Mouse (Mus musculus) hindbrain, embryonic 16.5 days (tissue): Measurements from ENCODE around the gene Cdca7l. TPM values are rescaled to one million over a fixed set of nuclear protein-coding genes. Genes with fewer than 3 reads are reported as not detected.

Source experiments
- ATAC-seq: fragments of 200-750 bp; cut with Nextera tagmentation; 2 replicates; pipeline ENCODE4 v1.8.0; 2017; ENCODE audit warnings: moderate TSS enrichment, moderate library complexity
- H3K27ac ChIP-seq: fragments of 300-500 bp; sonication (generic); 2 replicates; pipeline ENCODE4 v1.5.1; 2014; ENCODE audit warnings: low read depth, mild to moderate bottlenecking, control low read depth, low read length, moderate library complexity
- H3K27me3 ChIP-seq: fragments of 300-500 bp; sonication (generic); replicated peaks from 2 replicates; pipeline ENCODE4 v1.6.1; 2014; ENCODE audit warnings: low read length; ENCODE audit not compliant: control insufficient read depth, insufficient read depth
- H3K36me3 ChIP-seq: fragments of 300-500 bp; sonication (generic); 2 replicates; pipeline ENCODE4 v1.6.1; 2014; ENCODE audit warnings: mild to moderate bottlenecking, low read length, moderate library complexity, mixed read lengths; ENCODE audit not compliant: control insufficient read depth, insufficient read depth
- H3K4me1 ChIP-seq: fragments of 300-500 bp; sonication (generic); 2 replicates; pipeline ENCODE4 v1.6.1; 2014; ENCODE audit warnings: low read depth, low read length; ENCODE audit not compliant: control insufficient read depth, insufficient read depth
- H3K4me2 ChIP-seq: fragments of 300-500 bp; sonication (generic); 2 replicates; pipeline ENCODE4 v1.6.1; 2014; ENCODE audit warnings: mild to moderate bottlenecking, low read length, control low read depth, moderate library complexity
- H3K4me3 ChIP-seq: fragments of 300-500 bp; sonication (generic); 2 replicates; pipeline ENCODE4 v1.5.1; 2014; ENCODE audit warnings: mild to moderate bottlenecking, low read length, control low read depth, moderate library complexity
- H3K9ac ChIP-seq: fragments of 300-500 bp; sonication (generic); 2 replicates; pipeline ENCODE4 v1.6.1; 2014; ENCODE audit warnings: low read depth, mild to moderate bottlenecking, control low read depth, low read length, moderate library complexity
- H3K9me3 ChIP-seq: fragments of 300-500 bp; sonication (generic); 2 replicates; pipeline ENCODE4 v1.6.1; 2014; ENCODE audit warnings: mild to moderate bottlenecking, low read length, moderate library complexity; ENCODE audit not compliant: control insufficient read depth
- WGBS: fragments of 180-500 bp; shearing (Covaris S2); extraction: QIAGEN DNeasy Blood & Tissue Kit; methylation state at CpG from one replicate; pipeline ENCODE4 v1.1.7; 2014; 5-methylcytosine and 5-hydroxymethylcytosine counted together
- polyA plus RNA-seq: library from polyadenylated mRNA; unstranded; fragments of >200 nt; fragmentation: Nextera tagmentation; extraction: Ambion mirVana; gene quantifications from 2 replicates; pipeline ENCODE4 v1.2.1, GENCODE M21; 2015

The Cdca7l gene
- polyA plus RNA-seq, 1 experiment from 2014 or later = 5.3 TPM

DNA sequence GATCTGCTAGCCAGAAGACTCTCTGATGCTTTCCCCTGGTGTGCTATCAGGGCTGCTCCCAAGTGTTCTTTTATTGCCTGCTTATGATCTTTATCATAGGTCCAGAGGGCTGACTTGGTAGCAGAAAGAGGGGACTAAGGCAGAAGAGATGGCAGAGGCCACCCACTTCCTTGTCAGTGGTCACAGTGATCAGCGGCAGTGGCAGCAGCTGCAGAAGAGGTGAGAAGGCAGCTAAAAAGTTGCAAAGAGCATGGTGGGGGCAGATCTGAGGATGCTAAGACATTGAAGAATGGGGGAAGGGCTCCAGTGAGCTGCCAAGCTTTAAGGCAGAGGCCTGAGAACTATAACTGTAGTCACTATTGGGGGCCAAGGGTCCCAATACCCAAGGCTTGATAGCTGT is 17.3 kb downstream of the Cdca7l start:
- no peak overlapping the region for H3K4me2 ChIP-seq
- no peak overlapping the region for H3K27ac ChIP-seq
- no peak overlapping the region for H3K9ac ChIP-seq
- H3K36me3 ChIP-seq = no peaks in the 10 kb centered on the region
- H3K4me3 ChIP-seq = no peak overlapping the region
- no peaks in the 10 kb centered on the region for H3K4me1 ChIP-seq
- WGBS = 86% methylated on average over 1 of the region's 1 CpGs
- H3K27me3 ChIP-seq = no peaks in the 10 kb centered on the region; the same call in 1 of the 2 replicates
- ATAC-seq = no peak
- no peaks in the 10 kb centered on the region for H3K9me3 ChIP-seq

GRCm38 (mm10) chr12:117828350-117828749 is 24.3 kb downstream of the Cdca7l start:
- no peak overlapping the region for H3K27ac ChIP-seq
- 89% methylated on average over 3 of the region's 3 CpGs for WGBS

GRCm38 (mm10) chr12:117831351-117831961 is 27.4 kb downstream of the Cdca7l start:
- Histone ChIP-seq H3K4me1 (no peaks in the 10 kb centered on the region), H3K4me3 (no peak overlapping the region), H3K9me3 (no peaks in the 10 kb centered on the region), H3K4me2 (no peak overlapping the region), H3K27me3 (peaks cover 4% of the 10 kb centered on the region; the same call in 1 of the 2 replicates), H3K27ac (no peak overlapping the region), H3K36me3 (no peaks in the 10 kb centered on the region), H3K9ac (no peak overlapping the region)
- 83% methylated on average over 8 of the region's 8 CpGs for WGBS
- no peak for ATAC-seq

More at GRCm38 (mm10) chr12:117828350-117828749, 24.3 kb downstream of the Cdca7l start:
- Histone ChIP-seq H3K36me3 (no peaks in the 10 kb centered on the region), H3K4me3 (no peak overlapping the region), H3K9me3 (no peaks in the 10 kb centered on the region), H3K27me3 (no peaks in the 10 kb centered on the region), H3K9ac (no peak overlapping the region), H3K4me1 (no peaks in the 10 kb centered on the region), H3K4me2 (no peak overlapping the region)
- ATAC-seq = no peak

GRCm38 (mm10) chr12:117832190-117832589 is 28.1 kb downstream of the Cdca7l start:
- Histone ChIP-seq H3K9me3 (no peaks in the 10 kb centered on the region), H3K4me2 (no peak overlapping the region), H3K4me1 (no peaks in the 10 kb centered on the region), H3K27ac (no peak overlapping the region), H3K9ac (no peak overlapping the region), H3K27me3 (peaks cover 5% of the 10 kb centered on the region; the same call in 1 of the 2 replicates), H3K4me3 (no peak overlapping the region), H3K36me3 (no peaks in the 10 kb centered on the region)
- ATAC-seq = no peak
- WGBS = 51% methylated on average over 5 of the region's 5 CpGs

- no peak overlapping the region for H3K4me2 ChIP-seq
- H3K4me1 ChIP-seq = no peaks in the 10 kb centered on the region
- no peak for ATAC-seq
- H3K4me3 ChIP-seq = no peak overlapping the region
- peaks cover 5% of the 10 kb centered on the region; the same call in 1 of the 2 replicates for H3K27me3 ChIP-seq
- no peak overlapping the region for H3K9ac ChIP-seq
- H3K9me3 ChIP-seq = no peaks in the 10 kb centered on the region
- WGBS = 74% methylated on average over 2 of the region's 2 CpGs
- no peaks in the 10 kb centered on the region for H3K36me3 ChIP-seq
- H3K27ac ChIP-seq = no peak overlapping the region
These were observed 30.6 kb downstream of the Cdca7l start for GRCm38 (mm10) chr12:117834652-117835051.

DNA sequence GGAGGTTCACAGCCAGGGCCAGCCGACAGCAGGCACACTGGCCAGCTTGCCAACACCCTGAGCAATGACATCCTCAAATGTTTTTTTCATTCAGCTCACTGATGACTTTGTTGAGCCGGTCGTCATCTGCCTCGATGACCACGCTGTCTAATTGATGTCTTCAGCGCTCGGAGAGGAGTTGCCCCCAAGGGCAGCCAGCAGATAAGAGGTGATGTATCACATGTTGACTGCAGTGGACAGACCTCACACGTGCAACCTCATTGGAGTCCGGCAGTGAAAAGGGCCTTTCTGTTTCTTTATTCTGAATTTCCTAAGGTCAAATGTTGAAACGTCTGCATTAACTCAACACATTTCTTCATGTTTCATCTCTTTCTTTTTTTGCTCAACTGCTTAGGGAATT is 31.3 kb downstream of the Cdca7l start:
- Histone ChIP-seq H3K27ac (no peak overlapping the region), H3K27me3 (peaks cover 5% of the 10 kb centered on the region; the same call in 1 of the 2 replicates), H3K4me2 (no peak overlapping the region), H3K4me1 (no peaks in the 10 kb centered on the region), H3K4me3 (no peak overlapping the region), H3K9ac (no peak overlapping the region), H3K36me3 (no peaks in the 10 kb centered on the region), H3K9me3 (no peaks in the 10 kb centered on the region)
- WGBS = 44% methylated on average over 10 of the region's 10 CpGs
- no peak for ATAC-seq

DNA sequence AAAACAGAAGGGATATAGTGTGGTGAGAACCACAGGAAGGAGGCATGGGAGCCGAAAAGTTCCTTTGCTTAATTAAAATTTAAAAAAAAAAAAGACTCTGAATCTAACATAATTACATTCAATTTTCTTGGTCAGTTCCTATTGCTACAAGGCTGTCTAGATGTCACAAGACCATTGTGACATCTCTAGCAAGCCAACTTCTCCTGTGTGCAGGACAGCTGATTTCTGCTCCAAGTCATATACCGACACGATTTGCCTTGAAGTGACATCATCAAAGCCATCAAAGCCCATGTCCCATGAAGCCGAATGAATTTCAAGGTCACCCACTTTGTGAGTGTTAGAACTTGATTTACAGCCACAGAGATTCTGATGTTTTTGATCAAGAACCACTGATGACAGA is 33.3 kb downstream of the Cdca7l start:
- Histone ChIP-seq H3K9ac (no peak overlapping the region), H3K9me3 (no peaks in the 10 kb centered on the region), H3K4me1 (no peaks in the 10 kb centered on the region), H3K27me3 (peaks cover 5% of the 10 kb centered on the region; the same call in 1 of the 2 replicates), H3K4me3 (no peak overlapping the region), H3K27ac (no peak overlapping the region), H3K36me3 (no peaks in the 10 kb centered on the region), H3K4me2 (no peak overlapping the region)
- WGBS = 89% methylated on average over 4 of the region's 4 CpGs
- no peak for ATAC-seq

GRCm38 (mm10) chr12:117840705-117841104 is 36.6 kb downstream of the Cdca7l start:
- Histone ChIP-seq H3K4me1 (peaks cover 2% of the 10 kb centered on the region; the same call in 1 of the 2 replicates), H3K36me3 (no peaks in the 10 kb centered on the region), H3K9ac (no peak overlapping the region), H3K27ac (no peak overlapping the region), H3K27me3 (peaks cover 7% of the 10 kb centered on the region; the same call in 1 of the 2 replicates), H3K4me3 (no peak overlapping the region), H3K4me2 (no peak overlapping the region), H3K9me3 (no peaks in the 10 kb centered on the region)
- ATAC-seq = no peak
- WGBS = 91% methylated on average over 1 of the region's 1 CpGs

DNA sequence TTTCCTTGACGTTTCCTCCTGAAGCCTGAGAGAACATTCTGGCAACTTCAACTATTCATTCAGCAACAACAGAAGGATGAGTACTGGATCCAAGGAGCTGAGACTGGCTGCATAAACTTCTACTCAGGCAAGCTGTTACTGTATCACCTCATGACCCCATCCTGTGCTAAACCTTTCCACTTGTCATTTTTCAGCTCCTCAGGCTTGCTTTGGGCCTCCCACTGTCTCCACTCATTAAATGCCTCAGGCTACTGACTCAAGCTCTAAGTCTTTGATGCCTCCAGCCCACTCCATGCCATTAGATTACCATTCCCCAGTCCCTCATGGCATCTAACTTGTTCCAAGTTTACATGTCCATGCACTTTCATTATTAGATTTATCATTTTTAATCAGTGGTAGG is 38.6 kb downstream of the Cdca7l start:
- Histone ChIP-seq H3K27me3 (peaks cover 2% of the 10 kb centered on the region; the same call in 1 of the 2 replicates), H3K4me3 (no peak overlapping the region), H3K4me2 (no peak overlapping the region), H3K36me3 (no peaks in the 10 kb centered on the region), H3K9me3 (no peaks in the 10 kb centered on the region), H3K4me1 (peaks cover 2% of the 10 kb centered on the region; the same call in 1 of the 2 replicates), H3K9ac (no peak overlapping the region), H3K27ac (no peak overlapping the region)
- ATAC-seq = no peak
- 91% methylated on average over 1 of the region's 1 CpGs for WGBS
